Mouse (Mus musculus) adrenal gland, adult 10 weeks (tissue): ENCODE results near the gene Krtap1-3. TPM values are rescaled to one million over a fixed set of nuclear protein-coding genes. Genes with fewer than 3 reads are reported as not detected.

Experiments used
- polyA plus RNA-seq: library from polyadenylated mRNA; stranded (reverse); fragments of 350-450 nt; fragmentation: Illumina TruSeq; extraction: RNeasy Lipid Tissue Mini Kit (QIAGEN cat#74804); gene quantifications from one replicate; pipeline ENCODE4 v1.2.3, GENCODE M21; 2014; ENCODE audit warnings: low read depth, low replicate concordance

Gene Krtap1-3
- not detected for polyA plus RNA-seq

DNA sequence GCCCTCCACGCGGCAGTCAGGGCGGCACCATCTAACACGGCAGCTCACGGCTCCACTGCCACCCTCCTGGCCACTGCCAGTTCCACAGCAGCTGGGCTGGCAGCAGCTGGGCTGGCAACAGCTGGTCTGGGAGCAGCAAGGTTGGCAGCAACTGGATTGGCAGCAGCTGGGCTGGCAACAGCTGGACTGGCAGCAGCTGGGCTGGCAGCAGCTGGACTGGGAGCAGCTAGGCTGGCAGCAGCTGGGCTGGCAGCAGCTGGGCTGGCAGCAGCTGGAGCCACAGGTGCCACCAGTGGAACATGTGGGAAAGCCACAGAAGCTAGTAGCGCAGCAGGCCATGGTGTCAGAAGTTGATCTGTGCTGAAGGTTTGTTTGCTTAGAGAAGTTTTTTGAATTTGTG, at the start of gene Krtap1-3:
TSS of gene Krtap1-3 (minus strand) at position 359 of the 400 bp plus-strand sequence.

DNA sequence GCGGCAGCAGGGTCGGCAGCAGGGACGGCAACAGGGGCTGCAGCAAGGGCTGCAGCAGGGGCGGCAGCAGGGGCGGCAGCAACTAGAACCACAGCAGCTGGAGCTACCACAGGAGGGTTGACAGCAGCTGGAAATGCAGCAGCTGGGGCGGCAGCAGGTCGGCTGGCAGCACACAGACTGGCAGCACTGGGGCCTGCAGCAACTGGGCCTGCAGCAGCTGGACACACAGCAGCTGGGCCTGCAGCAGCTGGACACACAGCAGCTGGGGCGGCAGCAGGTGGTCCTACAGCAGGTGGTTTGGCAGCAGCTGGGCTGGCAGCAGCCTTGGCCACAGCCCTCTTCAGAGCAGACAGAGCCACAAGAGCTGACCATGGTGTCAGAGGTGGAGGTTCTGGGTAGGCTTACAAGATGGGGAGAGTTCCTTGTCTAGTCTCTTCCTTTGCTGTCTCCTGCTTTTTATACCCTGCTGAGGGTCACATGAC, 43.6 kb upstream of the Krtap1-3 start, which contains the start of gene Krtap4-2:
TSS of gene Krtap4-2 (minus strand) at position 432 of the 482 bp plus-strand sequence.

DNA sequence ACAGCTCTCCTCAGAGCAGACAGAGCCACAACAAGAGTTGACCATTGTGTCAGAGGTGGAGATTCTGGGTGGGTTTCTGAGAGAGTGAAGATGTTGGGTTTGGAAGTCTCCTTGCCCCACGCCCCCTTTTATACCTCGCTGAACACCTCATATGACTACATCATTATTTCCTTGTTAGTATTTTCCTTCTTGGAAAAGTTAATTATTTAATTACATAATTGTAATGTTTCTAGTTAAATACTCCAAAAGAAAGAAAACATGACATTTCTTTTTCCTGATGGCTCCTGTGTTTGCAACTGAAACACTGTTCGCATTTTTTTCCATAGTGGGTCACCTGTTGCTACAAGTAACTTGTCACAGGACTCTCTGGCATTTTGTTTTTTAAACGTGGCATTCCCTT, 37.0 kb upstream of the Krtap1-3 start, which contains the start of gene Krtap4-1:
TSS of gene Krtap4-1 (minus strand) at position 101 of the 400 bp plus-strand sequence.

DNA sequence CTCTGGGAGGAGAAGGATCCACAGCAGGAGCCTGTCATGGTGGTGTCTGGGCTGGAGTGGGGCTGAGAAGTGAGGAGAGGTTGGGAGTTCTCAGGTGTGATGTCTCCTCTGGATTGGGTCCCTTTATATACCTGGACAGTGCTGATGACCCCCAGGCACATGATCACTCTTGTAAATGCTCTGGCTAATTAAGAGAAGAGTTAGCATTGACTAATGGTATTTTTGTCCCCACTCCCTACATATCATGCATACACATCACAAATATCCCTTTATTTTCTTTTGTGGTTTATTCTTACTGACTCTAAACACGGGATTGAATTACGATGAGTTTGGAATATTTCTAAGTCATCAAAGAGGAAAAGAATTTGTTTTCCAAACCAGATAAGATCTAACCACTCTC, 29.2 kb upstream of the Krtap1-3 start, which contains the start of gene Gm11562:
TSS of gene Gm11562 (minus strand) at position 101 of the 400 bp plus-strand sequence.

DNA sequence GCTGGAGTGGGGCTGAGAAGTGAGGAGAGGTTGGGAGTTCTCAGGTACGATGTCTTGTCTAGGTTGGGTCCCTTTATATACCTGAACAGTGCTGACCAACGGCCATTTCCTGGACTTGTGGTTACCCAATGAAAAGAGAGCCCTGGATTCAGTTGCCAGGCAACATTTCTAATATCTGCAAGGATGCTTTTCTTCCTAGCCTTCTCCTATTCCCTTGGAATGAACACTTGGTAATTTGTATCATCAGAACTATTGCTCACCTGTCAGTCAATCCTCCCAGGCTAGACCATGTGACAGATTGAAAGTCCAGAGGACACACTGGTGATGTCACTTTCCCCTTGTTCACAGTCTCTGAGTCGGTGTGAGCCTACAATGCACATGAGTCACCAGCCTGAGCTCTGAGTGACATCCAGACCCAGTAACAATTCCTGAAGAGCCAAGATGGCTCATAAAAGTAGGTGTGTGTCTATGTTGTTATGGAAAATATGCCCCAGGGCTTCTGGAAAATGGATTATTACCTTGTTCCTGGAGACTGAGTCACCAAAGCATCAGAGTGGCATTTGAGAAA, 23.7 kb upstream of the Krtap1-3 start, which contains the start of gene Krtap2-4:
TSS of gene Krtap2-4 (minus strand) at position 51 of the 568 bp plus-strand sequence.

DNA sequence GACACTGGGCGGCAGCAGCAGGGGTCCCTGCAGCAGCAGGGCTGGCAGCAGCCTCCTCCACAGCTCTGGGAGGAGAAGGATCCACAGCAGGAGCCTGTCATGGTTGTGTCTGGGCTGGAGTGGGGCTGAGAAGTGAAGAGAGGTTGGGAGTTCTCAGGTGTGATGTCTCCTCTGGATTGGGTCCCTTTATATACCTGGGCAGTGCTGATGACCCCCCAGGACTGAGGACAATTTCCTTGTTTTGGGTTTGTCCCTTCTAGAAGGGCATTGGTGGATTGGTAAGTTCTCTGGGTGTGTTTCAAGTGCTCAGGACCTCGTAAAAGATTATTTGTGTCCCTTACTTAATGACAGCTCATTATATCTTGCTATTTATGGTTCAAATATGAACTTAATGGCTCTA, 18.9 kb upstream of the Krtap1-3 start, which contains the start of gene Gm11937:
TSS of gene Gm11937 (minus strand) at position 101 of the 400 bp plus-strand sequence.

DNA sequence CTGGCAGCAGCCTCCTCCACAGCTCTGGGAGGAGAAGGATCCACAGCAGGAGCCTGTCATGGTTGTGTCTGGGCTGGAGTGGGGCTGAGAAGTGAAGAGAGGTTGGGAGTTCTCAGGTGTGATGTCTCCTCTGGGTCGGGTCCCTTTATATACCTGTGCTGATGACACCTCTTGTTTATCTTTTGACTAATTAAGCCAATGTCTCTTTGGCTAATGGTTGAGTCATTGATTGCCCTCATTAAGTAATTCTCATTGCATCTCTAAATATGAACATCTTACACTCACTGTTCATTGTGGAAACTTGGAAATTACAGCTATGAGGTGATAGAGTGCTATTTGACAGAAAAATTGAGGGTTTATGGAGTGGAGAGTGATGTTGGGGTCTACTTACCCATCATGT, 12.1 kb upstream of the Krtap1-3 start, which contains the start of gene Gm11938:
TSS of gene Gm11938 (minus strand) at position 101 of the 400 bp plus-strand sequence.

DNA sequence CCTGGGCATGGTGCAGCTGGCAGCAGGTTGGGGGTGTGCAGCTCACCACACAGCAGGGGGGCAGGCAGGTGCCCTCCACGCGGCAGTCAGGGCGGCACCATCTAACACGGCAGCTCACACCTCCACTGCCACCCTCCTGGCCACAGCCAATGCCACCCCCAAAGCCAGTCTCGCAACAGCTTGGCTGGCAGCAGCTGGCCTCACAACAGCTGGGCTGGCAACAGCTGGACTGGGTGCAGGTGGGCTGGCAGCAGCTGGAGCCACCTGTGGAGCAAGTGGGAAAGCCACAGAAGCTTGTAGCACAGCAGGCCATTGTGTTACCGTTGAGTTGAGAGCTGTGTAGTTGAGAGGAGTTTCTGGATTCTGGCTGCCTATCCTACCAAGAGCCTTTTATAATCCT, 6.6 kb upstream of the Krtap1-3 start, which contains the start of gene Krtap9-3:
TSS of gene Krtap9-3 (minus strand) at position 364 of the 400 bp plus-strand sequence.

DNA sequence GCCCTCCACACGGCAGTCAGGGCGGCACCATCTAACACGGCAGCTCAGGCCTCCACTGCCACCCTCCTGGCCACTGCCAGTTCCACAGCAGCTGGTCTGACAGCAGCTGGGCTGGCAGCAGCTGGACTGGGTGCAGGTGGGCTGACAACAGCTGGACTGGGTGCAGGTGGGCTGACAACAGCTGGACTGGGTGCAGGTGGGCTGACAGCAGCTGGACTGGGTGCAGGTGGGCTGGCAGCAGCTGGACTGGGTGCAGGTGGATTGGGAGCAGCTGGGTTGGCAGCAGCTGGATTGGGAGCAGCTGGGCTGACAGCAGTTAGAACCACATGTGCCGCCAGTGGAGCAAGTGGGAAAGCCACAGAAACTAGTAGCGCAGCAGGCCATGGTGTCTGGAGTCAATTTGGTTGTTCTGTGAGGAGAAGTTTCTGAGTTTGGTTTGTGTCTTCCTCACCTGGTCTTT, 7.9 kb downstream of the Krtap1-3 start, which contains the start of gene Krtap1-4:
TSS of gene Krtap1-4 (minus strand) at position 410 of the 460 bp plus-strand sequence.

DNA sequence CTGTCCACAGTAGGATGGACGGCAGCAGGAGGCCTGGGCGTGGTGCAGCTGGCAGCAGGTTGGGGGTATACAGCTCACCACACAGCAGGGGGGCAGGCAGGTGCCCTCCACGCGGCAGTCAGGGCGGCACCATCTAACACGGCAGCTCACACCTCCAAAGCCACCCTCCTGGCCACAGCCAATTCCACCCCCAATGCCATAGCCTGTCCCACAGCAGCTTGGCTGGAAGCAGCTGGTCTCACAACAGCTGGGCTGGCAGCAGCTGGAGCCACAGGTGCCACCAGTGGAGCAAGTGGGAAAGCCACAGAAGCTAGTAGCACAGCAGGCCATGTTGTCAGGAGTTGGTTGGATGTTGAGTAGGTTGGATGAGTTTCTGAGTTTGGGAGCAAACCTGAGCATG, 10.5 kb downstream of the Krtap1-3 start, which contains the start of gene Krtap1-5:
TSS of gene Krtap1-5 (minus strand) at position 381 of the 400 bp plus-strand sequence.

DNA sequence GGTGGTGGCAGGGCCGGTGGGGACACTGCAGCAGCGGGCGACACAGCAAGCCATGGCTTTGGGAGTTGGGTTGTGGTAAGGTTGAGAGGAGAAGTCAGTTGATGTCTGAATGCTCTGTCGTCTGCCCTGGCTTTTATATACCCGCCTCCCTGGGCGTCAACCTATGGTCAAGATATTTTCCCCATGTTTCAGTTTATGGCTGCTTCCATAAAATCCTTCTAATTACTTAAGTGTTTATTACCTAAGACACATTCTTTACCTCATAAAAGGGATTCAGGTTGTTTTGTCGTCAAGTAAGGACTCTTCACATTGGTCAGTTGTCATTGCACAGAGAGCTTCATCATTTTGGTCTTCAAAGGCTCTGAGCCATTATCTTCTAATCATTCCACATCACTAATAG, 24.6 kb downstream of the Krtap1-3 start, which contains the start of gene Krtap3-1:
TSS of gene Krtap3-1 (minus strand) at position 101 of the 400 bp plus-strand sequence.

DNA sequence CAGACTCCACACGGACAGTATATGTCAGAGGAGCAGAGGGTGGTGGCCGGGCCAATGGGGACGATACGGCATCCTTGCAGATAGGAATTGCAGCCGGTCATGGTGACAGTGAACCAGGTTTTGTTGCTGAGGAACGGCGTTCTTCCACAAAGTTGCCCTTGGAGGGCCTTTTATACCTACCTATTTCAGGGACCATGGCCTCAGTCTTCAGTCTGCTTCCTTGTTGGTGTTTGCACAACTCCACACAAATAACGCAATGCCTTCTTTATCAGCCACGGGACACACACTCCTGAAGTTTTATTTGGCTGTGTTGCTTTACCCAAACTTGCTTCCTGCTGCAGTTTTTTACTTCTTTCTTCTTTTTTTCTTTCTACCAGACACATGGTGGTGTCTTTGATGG, 31.8 kb downstream of the Krtap1-3 start, which contains the start of gene Gm11939:
TSS of gene Gm11939 (minus strand) at position 101 of the 400 bp plus-strand sequence.

DNA sequence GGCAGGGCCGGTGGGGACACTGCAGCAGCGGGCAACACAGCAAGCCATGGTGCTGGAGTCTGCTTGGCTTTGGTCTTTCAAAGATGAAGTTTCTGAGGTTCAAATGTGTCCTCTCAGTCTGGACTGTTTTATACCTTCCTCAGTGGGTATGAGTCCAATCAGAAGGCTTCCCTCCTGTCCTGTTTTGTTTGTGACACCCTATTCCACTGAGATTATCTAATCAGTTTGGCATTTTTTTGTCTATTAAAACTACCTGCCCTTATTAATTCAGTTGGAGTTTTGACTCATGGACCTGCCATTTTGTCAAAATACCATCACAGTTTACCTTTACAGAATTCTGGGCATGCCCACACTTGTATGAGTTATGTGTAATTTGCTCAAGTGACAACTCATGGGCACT, 34.4 kb downstream of the Krtap1-3 start, which contains the start of gene Krtap3-2:
TSS of gene Krtap3-2 (minus strand) at position 101 of the 400 bp plus-strand sequence.

DNA sequence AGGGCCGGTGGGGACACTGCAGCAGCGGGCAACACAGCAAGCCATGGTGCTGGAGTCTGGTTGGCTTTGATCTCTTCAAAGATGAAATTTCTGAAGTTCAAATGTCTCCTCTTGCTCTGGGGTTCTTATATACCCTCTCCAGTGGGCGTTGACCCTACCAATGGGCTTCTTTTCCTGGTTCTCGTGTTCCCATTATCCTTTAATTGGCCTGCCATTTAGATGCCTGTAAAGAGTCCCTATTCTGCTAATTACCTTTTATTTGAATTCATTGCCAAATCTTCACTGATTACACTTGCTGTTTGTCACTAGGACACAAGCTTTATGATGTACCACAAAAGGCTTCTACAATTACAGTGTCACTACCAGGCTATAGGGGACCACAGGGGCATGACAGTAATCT, 40.4 kb downstream of the Krtap1-3 start, which contains the start of gene Krtap3-3:
TSS of gene Krtap3-3 (minus strand) at position 101 of the 400 bp plus-strand sequence.

Other genes with a start within 250 kb of the Krtap1-3 start
- gene Krt27, start 240.2 kb downstream of the Krtap1-3 start, polyA plus RNA-seq: not detected
- not detected for gene Krt28, start 216.4 kb downstream of the Krtap1-3 start, polyA plus RNA-seq
- gene Krt10, start 202.0 kb downstream of the Krtap1-3 start, polyA plus RNA-seq: 14.8 TPM
- gene Krt12, start 169.1 kb downstream of the Krtap1-3 start, polyA plus RNA-seq: not detected
- not detected for gene Krt20, start 153.2 kb downstream of the Krtap1-3 start, polyA plus RNA-seq
- not detected for gene Krt23, start 98.2 kb downstream of the Krtap1-3 start, polyA plus RNA-seq
- gene Krt39, start 70.0 kb downstream of the Krtap1-3 start, polyA plus RNA-seq: not detected
- not detected for gene Krt40, start 48.2 kb downstream of the Krtap1-3 start, polyA plus RNA-seq
- not detected for gene Krtap3-3, start 40.5 kb downstream of the Krtap1-3 start, polyA plus RNA-seq
- not detected for gene Krtap3-2, start 34.5 kb downstream of the Krtap1-3 start, polyA plus RNA-seq
- gene Gm11939, start 31.9 kb downstream of the Krtap1-3 start, polyA plus RNA-seq: not detected
- not detected for gene Krtap3-1, start 24.7 kb downstream of the Krtap1-3 start, polyA plus RNA-seq
- not detected for gene Krtap1-5, start 10.3 kb downstream of the Krtap1-3 start, polyA plus RNA-seq
- not detected for gene Krtap1-4, start 7.7 kb downstream of the Krtap1-3 start, polyA plus RNA-seq
- not detected for gene Krtap9-3, start 6.8 kb upstream of the Krtap1-3 start, polyA plus RNA-seq
- not detected for gene Gm11938, start 12.0 kb upstream of the Krtap1-3 start, polyA plus RNA-seq
- gene Gm11937, start 18.9 kb upstream of the Krtap1-3 start, polyA plus RNA-seq: not detected
- not detected for gene Krtap2-4, start 23.5 kb upstream of the Krtap1-3 start, polyA plus RNA-seq
- not detected for gene Gm11562, start 29.1 kb upstream of the Krtap1-3 start, polyA plus RNA-seq
- gene Krtap4-1, start 36.9 kb upstream of the Krtap1-3 start, polyA plus RNA-seq: not detected
- gene Krtap4-2, start 43.7 kb upstream of the Krtap1-3 start, polyA plus RNA-seq: not detected
- gene Krtap4-7, start 52.8 kb upstream of the Krtap1-3 start, polyA plus RNA-seq: not detected
- not detected for gene Gm11555, start 58.9 kb upstream of the Krtap1-3 start, polyA plus RNA-seq
- gene Gm11563, start 67.6 kb upstream of the Krtap1-3 start, polyA plus RNA-seq: not detected
- gene Krtap4-6, start 74.6 kb upstream of the Krtap1-3 start, polyA plus RNA-seq: not detected
- not detected for gene Gm14190, start 99.4 kb upstream of the Krtap1-3 start, polyA plus RNA-seq
- not detected for gene Gm14180, start 143.0 kb upstream of the Krtap1-3 start, polyA plus RNA-seq
- gene Gm11595, start 181.6 kb upstream of the Krtap1-3 start, polyA plus RNA-seq: not detected
- not detected for gene Krtap4-8, start 189.4 kb upstream of the Krtap1-3 start, polyA plus RNA-seq
- gene Krtap4-9, start 193.9 kb upstream of the Krtap1-3 start, polyA plus RNA-seq: not detected
- gene Gm11596, start 202.1 kb upstream of the Krtap1-3 start, polyA plus RNA-seq: not detected
- not detected for gene Gm11569, start 207.6 kb upstream of the Krtap1-3 start, polyA plus RNA-seq
- not detected for gene Gm11554, start 213.1 kb upstream of the Krtap1-3 start, polyA plus RNA-seq
- gene Krtap4-13, start 218.6 kb upstream of the Krtap1-3 start, polyA plus RNA-seq: not detected
- gene Gm11564, start 224.3 kb upstream of the Krtap1-3 start, polyA plus RNA-seq: not detected
- gene 2300003K06Rik, start 246.7 kb upstream of the Krtap1-3 start, polyA plus RNA-seq: not detected